Mouse (Mus musculus) CH12.LX (cell line): ENCODE measurements at regions not wholly inside any gene's neighbourhood (a gene's known extent, or its start where the extent isn't known, plus 50 kb on each side); places are given as distances from the start of the nearest gene placed in this dataset.

Experiments used
- DNase-seq: peaks from one replicate; pipeline ENCODE4 v3.0.0-alpha.2; 2013; ENCODE audit errors: extremely low read depth
- H3K27ac ChIP-seq: 2 replicates; pipeline ENCODE4 v1.5.1; 2012; ENCODE audit warnings: low read depth, mild to moderate bottlenecking, control low read depth, moderate library complexity; ENCODE audit not compliant: insufficient read depth
- H3K27me3 ChIP-seq: replicated peaks from 2 replicates; pipeline ENCODE3; 2012; ENCODE audit warnings: inconsistent platforms
- H3K36me3 ChIP-seq, 2 experiments: replicated peaks in 1 of 2; 2 replicates each; pipeline versions ENCODE3 to v1.6.1; 2012; ENCODE audit warnings: inconsistent platforms in 1 of 2, low read length in 1 of 2, mild to moderate bottlenecking in 1 of 2, mixed read lengths in 1 of 2, moderate library complexity in 1 of 2; ENCODE audit not compliant: control insufficient read depth in 1 of 2, insufficient read depth in 1 of 2
- H3K4me1 ChIP-seq, 2 experiments: 2 replicates each; pipeline ENCODE4 v1.6.1; 2012; ENCODE audit warnings: inconsistent platforms in 1 of 2, moderate library complexity in 1 of 2; ENCODE audit not compliant: insufficient read depth in 2 of 2, control insufficient read depth in 1 of 2
- H3K4me2 ChIP-seq: 2 replicates; pipeline ENCODE4 v1.6.1; 2012; ENCODE audit warnings: low read depth, mild to moderate bottlenecking, control low read depth; ENCODE audit not compliant: poor library complexity, insufficient read depth, severe bottlenecking
- H3K4me3 ChIP-seq, 3 experiments: fragments of 150-350 bp in 1 of 3; sonication (generic) in 1 of 3; replicated peaks in 1 of 3; 2 replicates each; pipeline versions ENCODE3 to v1.5.1; 2011 to 2012; ENCODE audit warnings: low read depth in 2 of 3, low read length in 2 of 3, mild to moderate bottlenecking in 2 of 3, moderate library complexity in 2 of 3, control low read depth in 1 of 3, improper control_type of control experiment in 1 of 3, inconsistent platforms in 1 of 3, mixed read lengths in 1 of 3; ENCODE audit not compliant: poor library complexity in 1 of 3
- H3K79me2 ChIP-seq: replicated peaks from 2 replicates; pipeline ENCODE4 v1.6.1; 2012; ENCODE audit warnings: mild to moderate bottlenecking, moderate library complexity; ENCODE audit not compliant: control insufficient read depth, poor library complexity, insufficient read depth, severe bottlenecking; ENCODE audit errors: extremely low read depth
- H3K9ac ChIP-seq: 2 replicates; pipeline ENCODE4 v1.6.1; 2012; ENCODE audit warnings: low read depth, mild to moderate bottlenecking, control low read depth, moderate library complexity; ENCODE audit not compliant: insufficient read depth
- H3K9me3 ChIP-seq: replicated peaks from 2 replicates; pipeline ENCODE3; 2012; ENCODE audit warnings: low read length, inconsistent platforms, mixed read lengths
- BHLHE40 ChIP-seq: IDR thresholded peaks from 2 replicates; pipeline ENCODE4 v1.6.1; 2011; ENCODE audit warnings: mild to moderate bottlenecking, low read depth, low read length, improper control_type of control experiment
- E2F4 ChIP-seq: IDR thresholded peaks from 2 replicates; pipeline ENCODE4 v1.6.1; 2011; ENCODE audit warnings: low read depth, low read length, improper control_type of control experiment; ENCODE audit not compliant: insufficient replicate concordance
- ELF1 ChIP-seq: IDR thresholded peaks from 2 replicates; pipeline ENCODE4 v1.6.1; 2014; ENCODE audit warnings: low read depth, mild to moderate bottlenecking, inconsistent platforms, low read length, improper control_type of control experiment
- HCFC1 ChIP-seq: IDR thresholded peaks from 2 replicates; pipeline ENCODE4 v1.6.1; 2012; ENCODE audit warnings: low read depth, mild to moderate bottlenecking, inconsistent platforms, low read length, improper control_type of control experiment
- IRF4 ChIP-seq: IDR thresholded peaks from 2 replicates; pipeline ENCODE4 v1.6.1; 2014; ENCODE audit warnings: low read depth, mild to moderate bottlenecking, inconsistent platforms, low read length, improper control_type of control experiment
- JUN ChIP-seq: IDR thresholded peaks from 2 replicates; pipeline ENCODE4 v1.6.1; 2011; ENCODE audit warnings: low read depth, mild to moderate bottlenecking, low read length, improper control_type of control experiment, moderate library complexity; ENCODE audit not compliant: insufficient read depth
- MAFK ChIP-seq: IDR thresholded peaks from 2 replicates; pipeline ENCODE4 v1.6.1; 2011; ENCODE audit warnings: low read length, improper control_type of control experiment; ENCODE audit not compliant: insufficient replicate concordance
- MEF2A ChIP-seq: IDR thresholded peaks from 2 replicates; pipeline ENCODE4 v1.6.1; 2014; ENCODE audit warnings: low read depth, mild to moderate bottlenecking, inconsistent platforms, low read length, improper control_type of control experiment, borderline replicate concordance
- NRF1 ChIP-seq: IDR thresholded peaks from 2 replicates; pipeline ENCODE4 v1.6.1; 2014; ENCODE audit warnings: low read depth, mild to moderate bottlenecking, inconsistent platforms, low read length, improper control_type of control experiment, moderate library complexity
- PAX5 ChIP-seq: IDR thresholded peaks from 2 replicates; pipeline ENCODE4 v1.6.1; 2012; ENCODE audit warnings: low read length, inconsistent platforms, mixed read lengths
- POLR2A ChIP-seq: IDR thresholded peaks from 2 replicates; pipeline ENCODE4 v1.6.1; 2011; ENCODE audit warnings: low read depth, mild to moderate bottlenecking, improper control_type of control experiment, low read length
- POLR2AphosphoS2 ChIP-seq: IDR thresholded peaks from 2 replicates; pipeline ENCODE4 v1.6.1; 2011; ENCODE audit warnings: low read depth, low read length, improper control_type of control experiment
- RAD21 ChIP-seq: IDR thresholded peaks from 2 replicates; pipeline ENCODE4 v1.6.1; 2011; ENCODE audit warnings: low read depth, mild to moderate bottlenecking, low read length, improper control_type of control experiment, moderate library complexity
- RCOR1 ChIP-seq: conservative IDR thresholded peaks from 2 replicates; pipeline ENCODE4 v1.6.1; 2012; ENCODE audit warnings: low read depth, mild to moderate bottlenecking, inconsistent platforms, low read length, improper control_type of control experiment
- SIN3A ChIP-seq: IDR thresholded peaks from 2 replicates; pipeline ENCODE4 v1.6.1; 2012; ENCODE audit warnings: low read length, improper control_type of control experiment, inconsistent platforms
- TBP ChIP-seq: conservative IDR thresholded peaks from 2 replicates; pipeline ENCODE4 v1.6.1; 2011; ENCODE audit warnings: low read depth, low read length, improper control_type of control experiment
- TCF12 ChIP-seq: IDR thresholded peaks from 2 replicates; pipeline ENCODE4 v1.6.1; 2014; ENCODE audit warnings: low read depth, mild to moderate bottlenecking, inconsistent platforms, low read length, improper control_type of control experiment
- UBTF ChIP-seq: IDR thresholded peaks from 2 replicates; pipeline ENCODE4 v1.6.1; 2012; ENCODE audit warnings: low read depth, mild to moderate bottlenecking, inconsistent platforms, low read length, improper control_type of control experiment, moderate library complexity
- ZKSCAN1 ChIP-seq: IDR thresholded peaks from 2 replicates; pipeline ENCODE4 v1.6.1; 2012; ENCODE audit warnings: low read depth, inconsistent platforms, low read length, improper control_type of control experiment, borderline replicate concordance
- dilution Hi-C: fragments of 300-500 bp; cut with MboI; formaldehyde crosslinking; loops from 2 replicates; pipeline ENCODE4 v1.14.3; 2020; ENCODE audit warnings: low sequenced_read_pairs; ENCODE audit not compliant: extremely low pct_unique_long_range_greater_than_20kb, extremely low pct_ligation_motif_present
- in situ Hi-C: fragments of 300-500 bp; cut with MboI; formaldehyde crosslinking; loops from 3 replicates; pipeline ENCODE4 v1.14.3; 2019; ENCODE audit warnings: low sequenced_read_pairs, low pct_ligation_motif_present, low pct_unique_long_range_greater_than_20kb, mixed read lengths

DNA sequence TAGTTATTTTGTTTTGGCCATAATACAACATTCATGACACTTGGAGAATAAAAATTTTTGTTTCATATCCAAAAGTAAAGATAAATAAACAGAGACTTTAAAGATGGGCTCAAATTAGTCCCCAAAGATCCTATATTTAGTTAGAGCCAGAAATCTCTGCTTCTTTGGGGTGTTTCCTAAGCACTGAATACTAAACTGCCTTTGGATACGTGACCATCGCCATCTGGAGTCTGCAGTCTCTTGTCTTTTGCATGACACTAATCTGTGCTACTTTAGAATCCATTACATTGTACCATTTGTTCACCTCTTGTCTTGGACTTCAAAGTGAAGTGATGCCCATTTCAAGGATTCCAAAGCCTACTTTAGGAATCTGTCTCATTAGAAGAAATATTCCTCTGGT, 92.5 kb upstream of the Ift57 start:
- Histone ChIP-seq H3K9ac (no peak overlapping the region), H3K4me1 (no peaks in the 10 kb centered on the region)
- DNase-seq, result no peak
- no peak for TF ChIP-seq HCFC1
- no peak for TF ChIP-seq POLR2A
- no peak for TF ChIP-seq MEF2A
- TF ChIP-seq RAD21, result no peak
- no peak for TF ChIP-seq RCOR1
- TF ChIP-seq PAX5, result no peak
- no peak for TF ChIP-seq JUN
- TF ChIP-seq E2F4, result no peak
- no peak for TF ChIP-seq BHLHE40
- TF ChIP-seq POLR2AphosphoS2, result no peak
- no peak for TF ChIP-seq MAFK
- no peak for TF ChIP-seq TCF12
- no peak for TF ChIP-seq TBP
- no peak for TF ChIP-seq ELF1
- TF ChIP-seq NRF1, result no peak
- TF ChIP-seq UBTF, result no peak
- no peak for TF ChIP-seq IRF4
- no peak for TF ChIP-seq ZKSCAN1
- TF ChIP-seq SIN3A, result no peak
- TF ChIP-seq, all 38 proteins: peak for 0
- Histone ChIP-seq H3K9me3 (no peaks in the 10 kb centered on the region), H3K79me2 (no peaks in the 10 kb centered on the region), H3K27ac (no peak overlapping the region), H3K4me2 (no peak overlapping the region), H3K27me3 (no peaks in the 10 kb centered on the region), H3K4me3 (no peak overlapping the region), H3K36me3 (no peaks in the 10 kb centered on the region)
- dilution Hi-C loops (no loop called here), in situ Hi-C loops (no loop called here)

- dilution Hi-C loops (no loop called here), in situ Hi-C loops (no loop called here)
These were observed 84.2 kb upstream of the Ift57 start for GRCm38 (mm10) chr16:49614801-49615200.

More at GRCm38 (mm10) chr16:49614801-49615200, 84.2 kb upstream of the Ift57 start:
- Histone ChIP-seq H3K4me1 (no peaks in the 10 kb centered on the region; a peak in 1 of 4 replicates), H3K9ac (no peak overlapping the region), H3K79me2 (no peaks in the 10 kb centered on the region), H3K9me3 (peaks cover 3% of the 10 kb centered on the region), H3K27me3 (no peaks in the 10 kb centered on the region), H3K36me3 (no peaks in the 10 kb centered on the region), H3K27ac (no peak overlapping the region), H3K4me2 (no peak overlapping the region), H3K4me3 (no peak overlapping the region)
- TF ChIP-seq RAD21, result no peak
- no peak for TF ChIP-seq TBP
- no peak for DNase-seq
